Mouse (Mus musculus): ENCODE results near the gene Plp2.

DNA sequence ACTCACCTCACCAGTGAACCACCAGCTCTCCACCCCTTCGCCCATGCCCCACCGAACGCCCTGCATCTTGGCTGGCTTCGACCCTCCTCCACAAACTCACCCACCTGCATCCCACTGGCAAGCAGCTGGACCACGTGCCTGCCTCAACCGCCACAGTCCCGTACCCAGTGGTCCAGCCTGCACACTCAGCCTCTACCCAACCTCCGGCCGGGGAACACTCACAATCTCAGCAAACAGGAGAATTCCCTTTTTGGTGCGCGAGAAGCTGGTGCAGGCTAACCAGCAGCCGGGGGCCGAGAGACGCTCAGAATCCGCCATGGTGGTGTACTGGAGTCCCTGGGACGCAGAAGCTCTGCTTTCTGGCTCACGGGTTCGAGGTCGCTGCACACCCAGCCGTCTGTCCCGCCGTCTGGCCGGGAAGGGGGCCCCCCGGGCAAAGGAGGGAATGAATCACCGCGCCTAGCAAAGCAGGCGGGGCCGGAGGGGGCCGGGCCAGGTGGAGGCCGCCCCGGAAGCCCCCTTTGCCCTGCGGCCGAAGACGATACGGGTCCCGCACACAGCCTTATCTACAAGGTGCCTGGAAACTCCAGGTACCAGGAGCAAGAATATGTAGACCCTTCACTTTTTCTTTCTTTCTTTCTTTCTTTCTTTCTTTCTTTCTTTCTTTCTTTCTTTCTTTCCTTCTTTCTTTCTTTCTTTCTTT is at the start of gene Plp2:
- TF ChIP-seq POLR2A (IDR thresholded peaks at IDR 0.05; ENCODE audit: low read depth, low read length) (peak; percentile 40), CTCF (IDR thresholded peaks at IDR 0.05; ENCODE audit: borderline replicate concordance, insufficient read depth, low read length) (no peak)
